Mouse (Mus musculus): Measurements from ENCODE around the gene Prox1.

DNA sequence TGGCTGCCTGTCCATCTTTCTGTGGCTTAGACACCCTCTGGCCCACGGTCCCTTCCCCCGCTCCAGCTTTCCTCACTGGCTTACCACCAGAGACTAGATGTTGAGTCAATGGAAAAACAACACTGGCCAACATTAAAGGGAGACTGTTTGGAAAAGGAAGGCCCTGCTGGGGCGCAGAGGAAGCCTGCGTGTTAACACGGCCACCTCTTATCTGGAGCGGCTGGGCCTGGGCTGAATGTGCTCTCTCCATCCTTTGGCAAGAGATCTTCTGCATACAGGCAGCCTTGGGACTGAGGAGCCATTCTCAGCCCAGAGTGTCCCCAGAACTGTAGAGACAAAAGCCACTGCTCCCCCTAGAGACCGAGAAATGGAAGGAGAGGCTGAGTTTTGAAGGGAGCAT lies 11.3 kb upstream of the Prox1 start:
- no peak for TF ChIP-seq POLR2A (IDR thresholded peaks at IDR 0.05; ENCODE audit: low read depth, low read length)
- TF ChIP-seq CTCF (IDR thresholded peaks at IDR 0.05; ENCODE audit: extremely low read depth, insufficient read length, insufficient replicate concordance, low read depth, low read length) = no peak
